Mouse (Mus musculus) embryonic facial prominence, embryonic 13.5 days (tissue): ENCODE data around the gene Osgep. TPM values are rescaled to one million over a fixed set of nuclear protein-coding genes. Genes with fewer than 3 reads are reported as not detected.
"Not testable (repeated sequence)": the region's sequence is repeated elsewhere in the genome, so short reads cannot be mapped to it uniquely, and the experiment has no call there.

ENCODE experiments used
- ATAC-seq: fragments of 200-750 bp; cut with Nextera tagmentation; 2 replicates; pipeline ENCODE4 v1.8.0; 2017; ENCODE audit warnings: low read depth; ENCODE audit not compliant: insufficient number of reproducible peaks, insufficient read depth, low FRiP score, low TSS enrichment
- H3K27ac ChIP-seq: fragments of 300-500 bp; sonication (generic); 2 replicates; pipeline ENCODE4 v1.5.1; 2015; ENCODE audit warnings: moderate library complexity, mild to moderate bottlenecking, inconsistent platforms
- H3K27me3 ChIP-seq: fragments of 300-500 bp; sonication (generic); 2 replicates; pipeline ENCODE4 v1.6.1; 2015; ENCODE audit warnings: mild to moderate bottlenecking, inconsistent platforms
- H3K36me3 ChIP-seq: fragments of 300-500 bp; sonication (generic); 2 replicates; pipeline ENCODE4 v1.6.1; 2015; ENCODE audit warnings: mild to moderate bottlenecking, inconsistent platforms
- H3K4me1 ChIP-seq: fragments of 300-500 bp; sonication (generic); 2 replicates; pipeline ENCODE4 v1.6.1; 2015; ENCODE audit warnings: inconsistent platforms
- H3K4me2 ChIP-seq: fragments of 300-500 bp; sonication (generic); 2 replicates; pipeline ENCODE4 v1.6.1; 2015; ENCODE audit warnings: moderate library complexity, mild to moderate bottlenecking, inconsistent platforms
- H3K4me3 ChIP-seq: fragments of 300-500 bp; sonication (generic); 2 replicates; pipeline ENCODE4 v1.5.1; 2015; ENCODE audit warnings: mild to moderate bottlenecking, inconsistent platforms
- H3K9ac ChIP-seq: fragments of 300-500 bp; sonication (generic); 2 replicates; pipeline ENCODE4 v1.6.1; 2015; ENCODE audit warnings: mild to moderate bottlenecking, inconsistent platforms
- H3K9me3 ChIP-seq: fragments of 300-500 bp; sonication (generic); 2 replicates; pipeline ENCODE4 v1.6.1; 2016; ENCODE audit warnings: inconsistent platforms
- WGBS: fragments of 180-500 bp; shearing (Covaris S2); methylation state at CpG from one replicate; pipeline ENCODE4 v1.1.7; 2015; ENCODE audit warnings: mixed read lengths; 5-methylcytosine and 5-hydroxymethylcytosine counted together
- polyA plus RNA-seq: library from polyadenylated mRNA; unstranded; fragments of >200 nt; fragmentation: Nextera tagmentation; extraction: Ambion mirVana; gene quantifications from 2 replicates; pipeline ENCODE4 v1.2.1, GENCODE M21; 2015

The Osgep gene
- polyA plus RNA-seq, 1 experiment from 2014 or later, result 182 TPM

DNA sequence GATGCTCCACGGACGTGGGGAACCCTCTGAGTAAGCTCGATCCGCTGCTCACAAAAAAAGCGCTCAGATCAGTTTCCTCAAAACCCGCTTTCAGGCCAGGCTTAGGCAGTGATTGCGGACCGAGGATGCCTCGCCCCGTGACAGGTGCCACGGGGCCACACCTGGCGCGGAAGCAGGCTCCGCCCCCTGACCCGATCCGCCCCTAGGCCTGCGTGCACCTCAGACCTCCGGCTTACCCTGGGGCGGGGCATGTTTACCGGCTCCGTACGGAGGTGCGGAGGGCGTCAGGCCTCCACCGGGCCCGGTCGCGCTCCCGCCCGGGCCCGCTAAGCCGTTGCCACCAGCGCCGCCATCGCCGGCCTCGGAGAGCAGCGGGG, 5.7 kb upstream of the Osgep start:
- H3K4me2 ChIP-seq, result peak overlapping the region; percentile 85
- peak overlapping the region; percentile 85 for H3K27ac ChIP-seq
- WGBS, result under 1% methylated on average over 38 of the region's 38 CpGs
- ATAC-seq, result peak; percentile 43; the same call in 1 of the 2 replicates
- H3K36me3 ChIP-seq, result peaks cover 36% of the 10 kb centered on the region
- peaks cover 30% of the 10 kb centered on the region for H3K4me1 ChIP-seq
- H3K27me3 ChIP-seq, result no peaks in the 10 kb centered on the region
- peak overlapping the region; percentile 98 for H3K4me3 ChIP-seq
- no peaks in the 10 kb centered on the region for H3K9me3 ChIP-seq
- H3K9ac ChIP-seq, result peak overlapping the region; percentile 98

DNA sequence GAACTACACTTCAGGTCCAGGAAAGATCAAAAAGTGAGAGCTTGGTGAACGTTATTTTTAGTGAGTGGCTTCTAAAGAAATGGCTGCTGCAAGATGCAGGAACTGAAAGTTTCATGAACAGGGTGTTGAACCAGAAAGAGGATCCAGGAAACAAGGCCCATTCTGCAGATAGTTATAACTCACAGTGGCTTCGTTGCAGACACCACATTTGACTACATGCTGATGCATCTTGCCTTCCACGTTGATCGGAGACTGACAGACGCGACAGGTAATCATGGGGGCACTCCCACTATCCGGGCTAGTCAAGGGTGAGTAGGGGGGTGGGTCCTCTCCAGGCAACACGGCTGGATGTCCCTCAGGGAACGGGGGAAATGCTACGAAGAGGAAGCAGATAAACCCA, 5.3 kb upstream of the Osgep start:
- no peak for ATAC-seq
- H3K9me3 ChIP-seq, result no peaks in the 10 kb centered on the region
- peaks cover 36% of the 10 kb centered on the region for H3K36me3 ChIP-seq
- peak overlapping the region; percentile 85 for H3K27ac ChIP-seq
- peak overlapping the region; percentile 98 for H3K9ac ChIP-seq
- H3K4me1 ChIP-seq, result peaks cover 30% of the 10 kb centered on the region
- H3K27me3 ChIP-seq, result no peaks in the 10 kb centered on the region
- peak overlapping the region; percentile 85 for H3K4me2 ChIP-seq
- 17% methylated on average over 10 of the region's 10 CpGs for WGBS
- H3K4me3 ChIP-seq, result peak overlapping the region; percentile 98

- peaks cover 36% of the 10 kb centered on the region for H3K36me3 ChIP-seq
- H3K9me3 ChIP-seq, result no peaks in the 10 kb centered on the region
- no peaks in the 10 kb centered on the region for H3K27me3 ChIP-seq
- H3K9ac ChIP-seq, result no peak overlapping the region
- ATAC-seq, result no peak
- H3K4me2 ChIP-seq, result no peak overlapping the region
- peaks cover 37% of the 10 kb centered on the region for H3K4me1 ChIP-seq
- 0 out of 2 replicates have a peak overlapping the region, but pooled peaks have one; percentile 6 for H3K4me3 ChIP-seq
- no peak overlapping the region for H3K27ac ChIP-seq
- 58% methylated on average over 3 of the region's 3 CpGs for WGBS
Observed at GRCm38 (mm10) chr14:50927366-50927765, 2.7 kb upstream of the Osgep start.

GRCm38 (mm10) chr14:50925111-50925920, 623 bp upstream of the Osgep start:
- Histone ChIP-seq H3K27me3 (no peaks in the 10 kb centered on the region), H3K36me3 (peaks cover 37% of the 10 kb centered on the region), H3K9me3 (no peaks in the 10 kb centered on the region), H3K4me3 (peak overlapping the region; percentile 73), H3K9ac (peak overlapping the region; percentile 87), H3K4me1 (peaks cover 31% of the 10 kb centered on the region), H3K27ac (peak overlapping the region; percentile 95), H3K4me2 (peak overlapping the region; percentile 79)
- no peak for ATAC-seq
- WGBS, result under 1% methylated on average over 38 of the region's 38 CpGs

GRCm38 (mm10) chr14:50923437-50923836, 1.3 kb downstream of the Osgep start:
- not testable (repeated sequence) for H3K27me3 ChIP-seq, ATAC-seq, H3K9me3 ChIP-seq, H3K27ac ChIP-seq
- Histone ChIP-seq H3K4me2 (peak overlapping the region; percentile 79), H3K4me3 (peak overlapping the region; percentile 73), H3K36me3 (peaks cover 42% of the 10 kb centered on the region), H3K4me1 (peaks cover 22% of the 10 kb centered on the region), H3K9ac (peak overlapping the region; percentile 87)
- 72% methylated on average over 1 of the region's 1 CpGs for WGBS

DNA sequence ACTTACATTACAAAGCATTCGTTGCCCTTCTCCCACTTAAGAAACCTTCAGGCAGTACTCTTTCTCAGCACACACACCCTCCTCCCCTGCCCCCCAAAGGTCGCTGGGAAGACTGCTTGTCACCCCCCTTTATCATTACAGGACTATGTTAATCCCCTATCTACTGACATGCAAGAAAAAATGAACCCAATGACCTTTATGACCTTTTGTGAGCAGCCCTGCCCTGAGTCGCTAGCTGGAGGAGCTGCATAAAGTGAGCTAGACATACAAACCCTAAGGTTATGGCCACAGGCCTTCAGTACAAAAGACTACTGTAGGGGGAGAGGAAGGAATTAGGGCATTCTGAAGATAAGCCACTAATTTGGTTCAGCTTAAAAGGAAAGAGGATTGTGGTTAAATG, 13.3 kb downstream of the Osgep start:
- Histone ChIP-seq H3K9ac (no peak overlapping the region), H3K27me3 (no peaks in the 10 kb centered on the region), H3K9me3 (no peaks in the 10 kb centered on the region), H3K36me3 (peaks cover 54% of the 10 kb centered on the region), H3K4me1 (no peaks in the 10 kb centered on the region), H3K27ac (no peak overlapping the region), H3K4me3 (no peak overlapping the region), H3K4me2 (no peak overlapping the region)
- 30% methylated on average over 3 of the region's 3 CpGs for WGBS
- ATAC-seq, result no peak

GRCm38 (mm10) chr14:50908126-50908525, 16.6 kb downstream of the Osgep start:
- Histone ChIP-seq H3K4me3 (no peak overlapping the region), H3K4me2 (no peak overlapping the region), H3K27ac (no peak overlapping the region), H3K4me1 (peaks cover 8% of the 10 kb centered on the region; the same call in 1 of the 2 replicates), H3K36me3 (peaks cover 25% of the 10 kb centered on the region), H3K9me3 (no peaks in the 10 kb centered on the region), H3K9ac (no peak overlapping the region), H3K27me3 (no peaks in the 10 kb centered on the region)
- ATAC-seq, result no peak
- 76% methylated on average over 4 of the region's 4 CpGs for WGBS

GRCm38 (mm10) chr14:50905327-50905726, 19.4 kb downstream of the Osgep start:
- H3K27ac ChIP-seq, H3K27me3 ChIP-seq, H3K4me3 ChIP-seq, H3K36me3 ChIP-seq, H3K4me2 ChIP-seq, ATAC-seq, H3K9me3 ChIP-seq, H3K9ac ChIP-seq, H3K4me1 ChIP-seq: not testable (repeated sequence)

GRCm38 (mm10) chr14:50904828-50905129, 19.9 kb downstream of the Osgep start:
- Histone ChIP-seq H3K27ac (no peak overlapping the region), H3K4me1 (peaks cover 8% of the 10 kb centered on the region; the same call in 1 of the 2 replicates), H3K27me3 (no peaks in the 10 kb centered on the region), H3K4me2 (no peak overlapping the region), H3K9ac (no peak overlapping the region), H3K9me3 (no peaks in the 10 kb centered on the region), H3K36me3 (no peaks in the 10 kb centered on the region), H3K4me3 (no peak overlapping the region)
- no peak for ATAC-seq
- WGBS, result 75% methylated on average over 4 of the region's 4 CpGs

DNA sequence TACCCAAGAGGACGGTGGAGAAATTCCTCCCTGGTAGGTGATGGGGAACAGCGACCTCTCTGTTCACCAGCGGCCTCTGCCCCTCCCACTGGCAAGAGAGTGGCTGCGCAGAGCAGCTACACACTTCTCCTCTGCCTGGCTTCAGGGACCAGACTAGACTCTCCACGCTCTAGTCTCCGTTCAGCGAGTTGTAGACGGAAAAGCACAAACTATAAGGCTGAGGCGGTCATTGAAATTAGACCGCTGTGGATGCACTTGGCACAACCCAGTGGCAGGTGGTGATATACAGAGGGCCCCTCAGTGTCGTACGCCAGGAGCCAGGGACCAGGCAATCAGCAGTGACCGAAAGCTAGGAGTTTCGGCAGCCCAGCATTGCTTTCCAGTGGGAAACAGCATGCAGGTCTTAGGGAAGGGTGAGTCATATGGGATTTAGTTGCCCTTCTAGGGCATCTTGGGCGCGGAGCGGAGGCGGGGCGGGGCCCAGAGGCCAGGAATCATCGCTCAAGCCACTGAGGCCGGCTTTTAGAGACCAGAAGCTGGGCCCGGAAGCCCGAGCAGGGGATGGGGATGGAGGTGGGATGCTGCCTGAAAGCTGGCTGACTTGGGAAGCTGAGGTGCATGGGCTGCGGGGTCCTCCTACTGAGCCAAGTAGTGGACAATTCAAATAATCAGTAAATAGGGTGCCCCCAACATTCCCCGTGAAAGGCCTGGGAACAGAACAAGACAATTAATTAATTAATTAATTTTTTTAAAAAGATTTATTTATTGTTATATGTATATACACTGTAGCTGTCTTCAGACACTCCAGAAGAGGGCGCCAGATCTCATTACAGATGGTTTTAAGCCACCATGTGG, 20.5 kb downstream of the Osgep start:
- no peak overlapping the region for H3K27ac ChIP-seq
- peak overlapping the region; percentile 40 for H3K4me3 ChIP-seq
- H3K36me3 ChIP-seq, result no peaks in the 10 kb centered on the region
- peaks cover 8% of the 10 kb centered on the region; the same call in 1 of the 2 replicates for H3K4me1 ChIP-seq
- no peak for ATAC-seq
- peak overlapping the region; percentile 66 for H3K4me2 ChIP-seq
- no peaks in the 10 kb centered on the region for H3K27me3 ChIP-seq
- H3K9me3 ChIP-seq, result no peaks in the 10 kb centered on the region
- peak overlapping the region; percentile 58 for H3K9ac ChIP-seq
- 4% methylated on average over 26 of the region's 26 CpGs for WGBS

GRCm38 (mm10) chr14:50897992-50898391, 26.7 kb downstream of the Osgep start:
- not testable (repeated sequence) for H3K36me3 ChIP-seq, H3K27ac ChIP-seq, H3K9me3 ChIP-seq, H3K4me2 ChIP-seq, ATAC-seq, H3K9ac ChIP-seq, H3K4me3 ChIP-seq
- WGBS, result 90% methylated on average over 2 of the region's 2 CpGs
- Histone ChIP-seq H3K27me3 (peaks cover 28% of the 10 kb centered on the region), H3K4me1 (peaks cover 16% of the 10 kb centered on the region)

- no peaks in the 10 kb centered on the region for H3K36me3 ChIP-seq
- H3K4me1 ChIP-seq, result peaks cover 21% of the 10 kb centered on the region
- ATAC-seq, result no peak
- H3K4me3 ChIP-seq, result peak within 1 kb of the TSS; percentile 49
- H3K4me2 ChIP-seq, result peak within 1 kb of the TSS; percentile 91
- 25% methylated on average over 7 of the region's 7 CpGs for whole genome bisulfite sequencing
- H3K27me3 ChIP-seq, result peaks cover 28% of the 10 kb centered on the region
- H3K27ac ChIP-seq, result no peak within 1 kb of the TSS
- no peaks in the 10 kb centered on the region for H3K9me3 ChIP-seq
- peak within 1 kb of the TSS; percentile 71 for H3K9ac ChIP-seq
Observed at GRCm38 (mm10) chr14:50897374-50897765, 27.3 kb downstream of the Osgep start, which contains the start of gene Klhl33. Klhl33 (minus strand) TSS chr14:50897507.
